Comparison of ENCODE assay signal across 12 mouse cellular contexts in the genomic region with DNA sequence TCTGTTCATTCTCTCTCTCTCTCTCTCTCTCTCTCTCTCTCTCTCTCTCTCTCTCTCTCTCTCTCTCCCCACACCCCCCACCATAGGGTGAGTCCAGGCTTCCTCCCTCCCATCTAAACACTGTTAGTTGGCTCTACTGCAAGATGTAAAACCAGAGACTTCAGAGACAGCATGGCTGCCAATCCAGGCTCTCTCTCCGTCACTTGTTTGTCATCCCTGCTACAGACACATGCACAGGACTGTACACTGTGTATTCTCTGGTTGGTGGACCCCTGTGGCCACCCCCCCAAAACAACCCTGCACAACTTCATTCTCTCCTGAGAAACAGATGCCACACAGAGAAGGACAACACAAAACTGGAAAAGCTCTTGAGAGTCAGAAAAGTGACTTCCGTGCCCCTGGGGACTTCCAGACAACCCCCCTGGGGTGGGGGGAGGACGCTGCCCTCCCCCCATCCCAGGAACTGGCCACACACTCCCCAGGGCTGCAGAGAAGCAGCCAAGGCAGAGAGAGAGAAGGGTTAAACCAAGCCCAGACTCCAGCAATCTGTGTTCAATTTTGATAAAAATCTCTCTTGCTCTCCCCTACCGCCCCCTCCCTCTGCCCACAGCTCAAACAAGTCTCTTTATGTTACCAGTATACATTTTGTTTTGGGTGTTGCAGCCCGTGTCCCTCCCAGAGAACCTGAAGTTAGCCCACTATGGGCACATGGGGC. TPM values are rescaled to one million over a fixed set of nuclear protein-coding genes. Genes with fewer than 3 reads are reported as not detected.
DNase-seq lines count a peak whose midpoint lies in the region; ATAC-seq and TF ChIP-seq lines count a peak whose summit lies in the region.
"Had no signal": no experiment of that assay in that cellular context is flagged by ENCODE, and none has a peak within 500 bp of the region (broad histone marks: within the 10 kb centered on the region; RNA-seq: fewer than 3 reads in every experiment).

No protein-coding gene starts in this region.

- WGBS in heart, embryonic 14.5 days: 24% methylated on average over 5 of the region's 5 CpGs
- 3% methylated on average over 5 of the region's 5 CpGs for WGBS in embryonic facial prominence, embryonic 13.5 days
- WGBS in intestine, embryonic 14.5 days: 8% methylated on average over 5 of the region's 5 CpGs
- WGBS in midbrain, postnatal 0 days: 42% methylated on average over 5 of the region's 5 CpGs

- H3K27ac ChIP-seq in heart, embryonic 14.5 days (replicated peaks in 1 of 2; ENCODE audit: control insufficient read depth in 1 of 2, insufficient read depth in 1 of 2, low read depth in 2 of 2, low read length in 2 of 2): peak overlapping the region in 1 of 2 experiments; percentile 74; a peak in 1 of 4 replicates
- H3K27ac ChIP-seq in embryonic facial prominence, embryonic 13.5 days: peak overlapping the region; percentile 99
- H3K27ac ChIP-seq in intestine, embryonic 14.5 days (ENCODE audit: low read depth): peak overlapping the region; percentile 35; the same call in 1 of the 2 replicates
- H3K27ac ChIP-seq in midbrain, postnatal 0 days (ENCODE audit: low read depth, low read length): no peak overlapping the region
- H3K27ac ChIP-seq: macrophage had no signal

- H3K4me3 ChIP-seq in heart, embryonic 14.5 days (ENCODE audit: control insufficient read depth in 1 of 2, insufficient read depth in 1 of 2, low read depth in 1 of 2, low read length in 2 of 2): peak overlapping the region; percentile 56 to 66
- peak overlapping the region; percentile 67 for H3K4me3 ChIP-seq in embryonic facial prominence, embryonic 13.5 days
- peak overlapping the region; percentile 63 for H3K4me3 ChIP-seq in intestine, embryonic 14.5 days (ENCODE audit: low read depth, low read length)
- peak overlapping the region; percentile 32; the same call in 1 of the 2 replicates for H3K4me3 ChIP-seq in midbrain, postnatal 0 days (ENCODE audit: low read depth, low read length)

- peaks cover 9 to 14% of the 10 kb centered on the region in 2 experiments for H3K4me1 ChIP-seq in heart, embryonic 14.5 days (ENCODE audit: control insufficient read depth in 2 of 2, insufficient read depth in 2 of 2, low read length in 2 of 2)
- peaks cover 51% of the 10 kb centered on the region for H3K4me1 ChIP-seq in embryonic facial prominence, embryonic 13.5 days
- peaks cover 16% of the 10 kb centered on the region for H3K4me1 ChIP-seq in intestine, embryonic 14.5 days (replicated peaks; ENCODE audit: control insufficient read depth, insufficient read depth, low read length)
- H3K4me1 ChIP-seq in midbrain, postnatal 0 days (ENCODE audit: insufficient read depth, low read length): peaks cover 5% of the 10 kb centered on the region; the same call in 1 of the 2 replicates

- no peak for DNase-seq in heart, postnatal 10 days
- peak; percentile 61 for DNase-seq in intestine, embryonic 14.5 days (ENCODE audit: low spot score)
- DNase-seq in midbrain, postnatal 0 days (ENCODE audit: low spot score): no peak
- no peak for DNase-seq in thymus, postnatal 36 days
- no peak for DNase-seq in ovary, postnatal 10 days (ENCODE audit: low spot score)
- DNase-seq in frontal cortex, postnatal 14 days (ENCODE audit: low spot score in 2 of 2): no peak
- DNase-seq: thymus, postnatal 4 days had no signal

- no peaks in the 10 kb centered on the region for H3K9me3 ChIP-seq in heart, embryonic 14.5 days (ENCODE audit: control insufficient read depth, low read length)
- H3K9me3 ChIP-seq in embryonic facial prominence, embryonic 13.5 days: no peaks in the 10 kb centered on the region
- H3K9me3 ChIP-seq in intestine, embryonic 14.5 days (ENCODE audit: control insufficient read depth, low read length): no peaks in the 10 kb centered on the region
- no peaks in the 10 kb centered on the region for H3K9me3 ChIP-seq in midbrain, postnatal 0 days (ENCODE audit: low read length)

- peak overlapping the region; percentile 70 for H3K4me2 ChIP-seq in heart, embryonic 14.5 days (ENCODE audit: low read length)
- peak overlapping the region; percentile 81 for H3K4me2 ChIP-seq in embryonic facial prominence, embryonic 13.5 days
- H3K4me2 ChIP-seq in intestine, embryonic 14.5 days (ENCODE audit: low read length): peak overlapping the region; percentile 78
- peak overlapping the region; percentile 59 for H3K4me2 ChIP-seq in midbrain, postnatal 0 days (ENCODE audit: low read depth, low read length, poor library complexity, severe bottlenecking)

- no peaks in the 10 kb centered on the region for H3K27me3 ChIP-seq in heart, embryonic 14.5 days (ENCODE audit: control insufficient read depth, insufficient read depth, low read length)
- H3K27me3 ChIP-seq in embryonic facial prominence, embryonic 13.5 days: no peaks in the 10 kb centered on the region; the same call in 1 of the 2 replicates
- H3K27me3 ChIP-seq in intestine, embryonic 14.5 days (replicated peaks; ENCODE audit: control insufficient read depth, insufficient read depth, low read length): peaks cover 4% of the 10 kb centered on the region; the same call in 1 of the 2 replicates
- peaks cover 16% of the 10 kb centered on the region; the same call in 1 of the 2 replicates for H3K27me3 ChIP-seq in midbrain, postnatal 0 days (ENCODE audit: insufficient read depth, low read length)

- no peaks in the 10 kb centered on the region for H3K36me3 ChIP-seq in heart, embryonic 14.5 days (ENCODE audit: control insufficient read depth, insufficient read depth, low read length)
- no peaks in the 10 kb centered on the region for H3K36me3 ChIP-seq in embryonic facial prominence, embryonic 13.5 days
- H3K36me3 ChIP-seq in intestine, embryonic 14.5 days (ENCODE audit: control insufficient read depth, insufficient read depth, low read length): no peaks in the 10 kb centered on the region
- H3K36me3 ChIP-seq in midbrain, postnatal 0 days (ENCODE audit: insufficient read depth, low read length): no peaks in the 10 kb centered on the region
- H3K36me3 ChIP-seq: G1E had no signal

- no peak for TF ChIP-seq CTCF in midbrain, postnatal 0 days (IDR thresholded peaks at IDR 0.05)

- intact Hi-C loops in heart, postnatal 10 days (cut with DNase I): loop anchor here (5.0 kb wide), 1 partner anchor 289 kb away; no protein-coding TSS in a partner anchor

- peak overlapping the region; percentile 80 for H3K9ac ChIP-seq in heart, embryonic 14.5 days (ENCODE audit: low read length)
- H3K9ac ChIP-seq in embryonic facial prominence, embryonic 13.5 days: peak overlapping the region; percentile 89
- peak overlapping the region; percentile 61 for H3K9ac ChIP-seq in intestine, embryonic 14.5 days (ENCODE audit: low read length)
- H3K9ac ChIP-seq in midbrain, postnatal 0 days (replicated peaks; ENCODE audit: low read length, poor library complexity, severe bottlenecking): no peak overlapping the region

- ATAC-seq in heart, embryonic 14.5 days (ENCODE audit: insufficient number of reproducible peaks, insufficient read depth, low FRiP score, low read depth): no peak
- ATAC-seq in embryonic facial prominence, embryonic 13.5 days (ENCODE audit: insufficient number of reproducible peaks, insufficient read depth, low FRiP score, low TSS enrichment, low read depth): 0 out of 2 replicates have a peak, but pooled peaks have one; percentile 5
- peak; percentile 25; the same call in 1 of the 2 replicates for ATAC-seq in intestine, embryonic 14.5 days (replicated peaks; ENCODE audit: low FRiP score, low TSS enrichment, low read depth)
- no peak for ATAC-seq in midbrain, postnatal 0 days (ENCODE audit: low FRiP score)

RNA-seq across cellular contexts. Expression of gene Daam2, which starts 1.3 kb away (rescaled TPM):
- 3.7 and 4.7 TPM in 2 replicates for polyA plus RNA-seq in heart, embryonic 14.5 days (2014; fragmentation: Nextera tagmentation; extraction: Ambion mirVana)
- total RNA-seq in heart, postnatal 10 days (2021): 10 to 100 TPM; 14.2 to 16.3 TPM
- polyA plus RNA-seq in embryonic facial prominence, embryonic 13.5 days (2015; fragmentation: Nextera tagmentation; extraction: Ambion mirVana): 17.3 and 22.2 TPM in 2 replicates
- polyA plus RNA-seq in intestine, embryonic 14.5 days (2014; fragmentation: Nextera tagmentation; extraction: Ambion mirVana): 5.7 and 6.1 TPM in 2 replicates
- 12.5 and 12.9 TPM in 2 replicates for total RNA-seq in midbrain, postnatal 0 days (2014; rRNA removed)
- polyA plus RNA-seq in midbrain, postnatal 0 days (2015; fragmentation: Nextera tagmentation; extraction: Ambion mirVana): 1.4 and 1.7 TPM in 2 replicates
- polyA plus RNA-seq: G1E had no signal

RNA-seq across cellular contexts. Expression of gene Kif6, which starts 52.1 kb away (rescaled TPM):
- polyA plus RNA-seq in heart, embryonic 14.5 days (2014; fragmentation: Nextera tagmentation; extraction: Ambion mirVana): 1.9 and 2.8 TPM in 2 replicates
- 1 to 10 TPM; 4.3 to 5.7 TPM for total RNA-seq in heart, postnatal 10 days (2021)
- 3.2 and 3.3 TPM in 2 replicates for polyA plus RNA-seq in embryonic facial prominence, embryonic 13.5 days (2015; fragmentation: Nextera tagmentation; extraction: Ambion mirVana)
- polyA plus RNA-seq in intestine, embryonic 14.5 days (2014; fragmentation: Nextera tagmentation; extraction: Ambion mirVana): 1.7 and 3.0 TPM in 2 replicates
- total RNA-seq in midbrain, postnatal 0 days (2014; rRNA removed): 2.1 and 2.7 TPM in 2 replicates
- polyA plus RNA-seq in midbrain, postnatal 0 days (2015; fragmentation: Nextera tagmentation; extraction: Ambion mirVana): 1.1 and 1.7 TPM in 2 replicates
- total RNA-seq: common myeloid progenitor, adult 5-6 weeks had no signal
- polyA plus RNA-seq: G1E, macrophage had no signal

Comparison
In these comparisons a context has a peak if more than half of its experiments do, and no peak if none do; other contexts are left out.
1. ATAC-seq: peak in embryonic facial prominence, embryonic 13.5 days (single experiment) and intestine, embryonic 14.5 days (single experiment); none in heart, embryonic 14.5 days (single experiment) and midbrain, postnatal 0 days (single experiment).
2. Peak in every context shown above with its lines, with median percentiles within 50 percentile points of each other: H3K4me2 ChIP-seq and H3K4me3 ChIP-seq.